Mouse (Mus musculus) gastrocnemius, postnatal 25 days (tissue): ENCODE measurements around the gene Syce2. TPM values are rescaled to one million over a fixed set of nuclear protein-coding genes. Genes with fewer than 3 reads are reported as not detected.

ENCODE experiments used
- DNase-seq: peaks from one replicate; pipeline ENCODE4 v3.0.0; 2022
- total RNA-seq, 2 experiments: library from RNA; stranded (reverse); gene quantifications; 1 replicate in 1 of 2; 2 replicates in 1 of 2; pipeline ENCODE4 v1.2.3; 2021

The Syce2 gene
- total RNA-seq, 2 experiments from 2014 or later: 0.95 to 1.2 TPM

GRCm38 (mm10) chr8:84844397-84845070, 27.4 kb upstream of the Syce2 start:
- DNase-seq: no peak

GRCm38 (mm10) chr8:84845355-84846093, 26.4 kb upstream of the Syce2 start:
- no peak for DNase-seq

- no peak for DNase-seq
Observed at GRCm38 (mm10) chr8:84846094-84846721, 25.7 kb upstream of the Syce2 start.

GRCm38 (mm10) chr8:84846722-84847572, 25.0 kb upstream of the Syce2 start, which contains the start of gene Calr:
Calr (minus strand) TSS chr8:84846934.
- peak; percentile 100 for DNase-seq

- no peak for DNase-seq
Observed at GRCm38 (mm10) chr8:84847684-84848435, 24.1 kb upstream of the Syce2 start.

- DNase-seq: no peak
Observed at GRCm38 (mm10) chr8:84856434-84856833, 15.5 kb upstream of the Syce2 start.

GRCm38 (mm10) chr8:84856864-84857441, 15.0 kb upstream of the Syce2 start, which contains the start of gene Farsa:
Farsa (plus strand) TSS chr8:84856989.
- peak; percentile 87 for DNase-seq

- no peak for DNase-seq
Observed at GRCm38 (mm10) chr8:84872309-84872965, 526 bp downstream of the Syce2 start.

- no peak for DNase-seq
Observed at GRCm38 (mm10) chr8:84873016-84873415, 1.1 kb downstream of the Syce2 start.

GRCm38 (mm10) chr8:84874339-84874738, 2.4 kb downstream of the Syce2 start:
- no peak for DNase-seq

GRCm38 (mm10) chr8:84877297-84878035, 5.6 kb downstream of the Syce2 start:
- DNase-seq: no peak

- DNase-seq: no peak
Observed at GRCm38 (mm10) chr8:84878915-84879314, 7.0 kb downstream of the Syce2 start.

- no peak for DNase-seq
Observed at GRCm38 (mm10) chr8:84884728-84885127, 12.8 kb downstream of the Syce2 start.

GRCm38 (mm10) chr8:84888280-84888679, 16.4 kb downstream of the Syce2 start:
- DNase-seq: no peak

- DNase-seq: no peak
Observed at GRCm38 (mm10) chr8:84889141-84889540, 17.2 kb downstream of the Syce2 start.

- DNase-seq: no peak
Observed at GRCm38 (mm10) chr8:84892993-84893708, 21.2 kb downstream of the Syce2 start.

GRCm38 (mm10) chr8:84893709-84894134, 21.8 kb downstream of the Syce2 start, which contains the start of gene Gcdh:
Gcdh (minus strand) TSS chr8:84893921.
- DNase-seq: peak; percentile 94

GRCm38 (mm10) chr8:84895963-84896362, 24.1 kb downstream of the Syce2 start:
- no peak for DNase-seq

GRCm38 (mm10) chr8:84901071-84901470, 29.2 kb downstream of the Syce2 start:
- DNase-seq: no peak
